Mouse (Mus musculus) liver, adult 2 months (tissue): ENCODE data around the gene Slc16a10.

Experiments used
- CTCF ChIP-seq: fragments of 200-500 bp; IDR thresholded peaks from 2 replicates; pipeline ENCODE4 v1.5.1; 2011; ENCODE audit warnings: low read depth, low read length, control low read depth
- POLR2A ChIP-seq: fragments of 200-500 bp; IDR thresholded peaks from 2 replicates; pipeline ENCODE4 v1.6.1; 2011; ENCODE audit warnings: low read length, control low read depth; ENCODE audit not compliant: insufficient read depth; ENCODE audit errors: extremely low read depth

DNA sequence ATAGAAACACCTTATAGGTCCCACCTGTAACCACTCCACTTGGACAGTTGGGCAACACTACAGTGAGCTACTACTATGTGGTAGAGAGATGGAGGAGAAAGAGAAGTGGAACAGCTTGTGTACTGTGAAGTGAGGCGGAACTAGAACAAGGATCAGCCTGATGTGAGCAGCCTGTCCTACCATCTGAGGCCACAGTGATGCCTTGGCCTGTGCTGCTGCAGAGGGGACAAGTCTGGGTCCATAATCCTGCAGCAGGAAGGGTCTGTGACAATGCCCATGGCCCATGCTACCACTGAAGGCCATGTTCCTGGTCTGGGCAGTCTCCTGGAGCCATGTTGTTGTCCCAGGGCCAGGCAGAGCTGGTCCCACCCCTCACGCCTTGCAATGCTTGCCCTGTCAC is 19.2 kb upstream of the Slc16a10 start:
- TF ChIP-seq CTCF (no peak), POLR2A (no peak)
